Mouse (Mus musculus) neural tube, embryonic 11.5 days (tissue): ENCODE measurements at regions not wholly inside any gene's neighbourhood (a gene's known extent, or its start where the extent isn't known, plus 50 kb on each side); places are given as distances from the start of the nearest gene placed in this dataset.

Experiments used
- ATAC-seq: fragments of 200-750 bp; cut with Nextera tagmentation; 2 replicates; pipeline ENCODE4 v1.8.0; 2017; ENCODE audit warnings: moderate number of reproducible peaks, mild to moderate bottlenecking, moderate TSS enrichment, moderate library complexity; ENCODE audit not compliant: insufficient read depth, low FRiP score, low TSS enrichment
- DNase-seq: peaks from one replicate; pipeline ENCODE4 v3.0.0-alpha.2; 2015; ENCODE audit warnings: low spot score
- H3K27ac ChIP-seq: fragments of 300-500 bp; sonication (generic); 2 replicates; pipeline ENCODE4 v1.5.1; 2014; ENCODE audit warnings: low read depth, mild to moderate bottlenecking, low read length
- H3K27me3 ChIP-seq: fragments of 300-500 bp; sonication (generic); 2 replicates; pipeline ENCODE4 v1.6.1; 2014; ENCODE audit warnings: mild to moderate bottlenecking, low read length, mixed read lengths; ENCODE audit not compliant: control insufficient read depth, insufficient read depth
- H3K36me3 ChIP-seq: fragments of 300-500 bp; sonication (generic); 2 replicates; pipeline ENCODE4 v1.6.1; 2014; ENCODE audit warnings: mild to moderate bottlenecking, low read length, moderate library complexity, mixed read lengths; ENCODE audit not compliant: control insufficient read depth, insufficient read depth
- H3K4me1 ChIP-seq: fragments of 300-500 bp; sonication (generic); 2 replicates; pipeline ENCODE4 v1.6.1; 2014; ENCODE audit warnings: low read length, mixed read lengths; ENCODE audit not compliant: control insufficient read depth, insufficient read depth
- H3K4me2 ChIP-seq: fragments of 300-500 bp; sonication (generic); 2 replicates; pipeline ENCODE4 v1.6.1; 2014; ENCODE audit warnings: low read depth, mild to moderate bottlenecking, moderate library complexity
- H3K4me3 ChIP-seq: fragments of 300-500 bp; sonication (generic); 2 replicates; pipeline ENCODE4 v1.5.1; 2014; ENCODE audit warnings: low read depth, low read length
- H3K9ac ChIP-seq: fragments of 300-500 bp; sonication (generic); 2 replicates; pipeline ENCODE4 v1.6.1; 2014; ENCODE audit warnings: mild to moderate bottlenecking, low read length
- H3K9me3 ChIP-seq: fragments of 300-500 bp; sonication (generic); 2 replicates; pipeline ENCODE4 v1.6.1; 2016; ENCODE audit warnings: low read length; ENCODE audit not compliant: control insufficient read depth
- whole genome bisulfite sequencing: fragments of 180-500 bp; shearing (Covaris S2); extraction: QIAGEN DNeasy Blood & Tissue Kit; methylation state at CpG from one replicate; pipeline ENCODE4 v1.1.7; 2014; 5-methylcytosine and 5-hydroxymethylcytosine counted together

GRCm38 (mm10) chr7:58399651-58400050 is 256.3 kb upstream of the Atp10a start:
- H3K4me1 ChIP-seq = peaks cover 4% of the 10 kb centered on the region; the same call in 1 of the 2 replicates

DNA sequence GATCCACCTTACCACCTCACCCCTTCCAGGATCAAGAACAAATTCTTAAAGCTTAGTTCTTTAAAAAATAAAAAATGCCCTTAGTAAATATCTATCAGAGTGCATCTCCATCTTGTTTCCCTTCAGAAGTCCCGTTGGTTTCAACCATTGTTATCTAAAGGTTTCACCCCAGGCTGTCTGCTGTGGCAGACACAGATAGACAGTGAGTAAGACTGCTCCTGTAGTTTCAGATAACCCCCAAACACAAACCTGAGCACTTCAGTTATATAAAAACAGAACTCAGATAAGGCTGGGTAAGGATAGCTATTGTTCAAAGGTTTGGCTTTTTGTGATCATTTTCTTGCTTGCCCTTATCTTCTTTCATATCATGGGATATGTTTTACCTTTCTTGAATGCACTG is 255.4 kb upstream of the Atp10a start:
- ATAC-seq = no peak
- peaks cover 4% of the 10 kb centered on the region; the same call in 1 of the 2 replicates for H3K4me1 ChIP-seq
- no peak overlapping the region for H3K4me2 ChIP-seq
- no peak overlapping the region for H3K27ac ChIP-seq
- no peaks in the 10 kb centered on the region for H3K36me3 ChIP-seq
- WGBS = 93% methylated on average over 1 of the region's 1 CpGs
- no peak for DNase-seq
- no peaks in the 10 kb centered on the region for H3K9me3 ChIP-seq
- no peaks in the 10 kb centered on the region for H3K27me3 ChIP-seq
- H3K9ac ChIP-seq = no peak overlapping the region
- no peak overlapping the region for H3K4me3 ChIP-seq

More at GRCm38 (mm10) chr7:58399651-58400050, 256.3 kb upstream of the Atp10a start:
- WGBS = 62% methylated on average over 5 of the region's 5 CpGs
- Histone ChIP-seq H3K27me3 (no peaks in the 10 kb centered on the region), H3K9ac (peak overlapping the region; percentile 48), H3K4me3 (peak overlapping the region; percentile 34), H3K4me2 (peak overlapping the region; percentile 46), H3K9me3 (no peaks in the 10 kb centered on the region), H3K36me3 (no peaks in the 10 kb centered on the region), H3K27ac (no peak overlapping the region)
- DNase-seq (no peak), ATAC-seq (no peak; the same call in 1 of the 2 replicates)

GRCm38 (mm10) chr7:58436888-58437625 is 218.9 kb upstream of the Atp10a start:
- Histone ChIP-seq H3K9ac (no peak overlapping the region), H3K4me1 (no peaks in the 10 kb centered on the region), H3K27ac (no peak overlapping the region), H3K4me3 (no peak overlapping the region), H3K27me3 (no peaks in the 10 kb centered on the region), H3K36me3 (no peaks in the 10 kb centered on the region), H3K9me3 (no peaks in the 10 kb centered on the region), H3K4me2 (no peak overlapping the region)
- DNase-seq (no peak), ATAC-seq (no peak)
- WGBS = 70% methylated on average over 2 of the region's 2 CpGs

DNA sequence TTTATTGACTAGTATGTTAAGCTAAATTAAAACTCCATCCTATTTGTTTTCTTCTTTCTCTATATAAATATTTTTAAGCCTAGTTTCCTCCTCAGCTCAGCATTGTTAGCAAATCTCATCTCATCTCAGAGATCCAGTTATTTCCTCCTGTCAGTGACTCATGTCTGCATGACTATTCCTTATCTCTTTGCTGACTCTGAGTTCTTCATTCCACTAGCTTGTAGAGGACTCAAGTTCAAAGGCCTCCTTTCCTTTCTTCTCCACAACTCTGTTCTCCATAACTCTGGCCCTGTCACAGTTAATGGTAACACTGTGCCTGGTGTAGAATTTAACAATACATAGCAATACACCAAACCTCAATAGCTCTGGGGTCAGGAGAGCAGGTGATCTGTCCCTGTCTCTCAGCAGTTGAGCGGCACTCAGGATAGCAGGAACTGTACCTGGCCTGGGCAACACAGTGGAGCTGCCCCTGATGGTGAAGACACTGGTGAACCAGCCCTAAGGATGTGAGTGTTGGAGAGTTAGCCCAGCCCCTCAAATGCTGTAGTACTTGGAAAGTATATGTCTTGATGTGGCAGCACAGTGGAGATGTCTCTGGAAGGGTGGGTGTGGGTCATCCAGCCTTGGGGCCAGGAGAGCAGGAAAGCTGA is 213.3 kb upstream of the Atp10a start:
- no peak overlapping the region for H3K4me2 ChIP-seq
- H3K4me1 ChIP-seq = no peaks in the 10 kb centered on the region
- no peak overlapping the region for H3K4me3 ChIP-seq
- no peaks in the 10 kb centered on the region for H3K36me3 ChIP-seq
- H3K9me3 ChIP-seq = no peaks in the 10 kb centered on the region
- no peak overlapping the region for H3K27ac ChIP-seq
- ATAC-seq (no peak), DNase-seq (no peak)
- 86% methylated on average over 1 of the region's 1 CpGs for WGBS
- H3K9ac ChIP-seq = no peak overlapping the region
- H3K27me3 ChIP-seq = no peaks in the 10 kb centered on the region

DNA sequence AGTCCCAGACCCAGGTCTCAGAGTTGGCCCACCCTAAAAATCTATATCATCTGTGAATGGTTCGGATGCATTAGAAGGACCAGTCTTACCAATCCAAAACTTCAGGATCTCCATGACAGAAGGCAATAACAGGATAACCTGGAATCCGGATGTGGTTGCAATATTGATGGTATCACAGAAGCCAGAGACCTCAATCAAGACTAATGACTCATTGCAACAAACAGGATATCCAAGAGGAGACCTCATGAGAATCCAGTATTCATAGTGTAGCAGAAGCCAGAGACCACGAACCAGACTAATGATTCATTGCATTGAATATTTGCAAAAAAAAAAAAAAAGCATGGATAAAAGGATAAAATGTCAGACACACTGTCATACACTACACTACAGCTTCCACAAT is 212.7 kb upstream of the Atp10a start:
- 89% methylated on average over 3 of the region's 3 CpGs for WGBS
- Histone ChIP-seq H3K36me3 (no peaks in the 10 kb centered on the region), H3K27ac (no peak overlapping the region), H3K4me1 (no peaks in the 10 kb centered on the region), H3K4me3 (no peak overlapping the region), H3K9ac (no peak overlapping the region), H3K4me2 (no peak overlapping the region), H3K9me3 (no peaks in the 10 kb centered on the region), H3K27me3 (no peaks in the 10 kb centered on the region)
- DNase-seq (no peak), ATAC-seq (no peak)

DNA sequence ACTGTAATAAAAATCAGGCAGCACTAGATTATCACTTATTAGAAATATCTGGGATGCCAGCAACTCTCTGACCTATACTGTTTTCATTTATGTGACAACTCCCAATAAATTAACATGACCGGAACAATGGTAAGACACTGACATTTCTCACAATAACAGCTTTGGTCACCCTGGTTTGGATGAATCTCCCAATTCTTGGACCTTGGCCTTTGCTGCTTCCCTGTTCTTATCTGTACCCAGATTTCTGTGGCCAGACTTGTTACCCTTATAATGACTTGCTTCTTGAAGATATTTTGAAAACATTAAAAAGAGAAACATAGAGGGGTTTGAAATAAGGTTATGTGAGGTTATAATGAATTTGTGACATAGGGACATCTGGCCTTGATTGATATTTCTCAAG is 210.2 kb upstream of the Atp10a start:
- no peak overlapping the region for H3K4me3 ChIP-seq
- ATAC-seq = no peak
- DNase-seq = no peak
- H3K4me2 ChIP-seq = no peak overlapping the region
- no peak overlapping the region for H3K27ac ChIP-seq
- H3K36me3 ChIP-seq = no peaks in the 10 kb centered on the region
- H3K4me1 ChIP-seq = no peaks in the 10 kb centered on the region
- no peaks in the 10 kb centered on the region for H3K9me3 ChIP-seq
- 81% methylated on average over 1 of the region's 1 CpGs for WGBS
- H3K9ac ChIP-seq = no peak overlapping the region
- H3K27me3 ChIP-seq = no peaks in the 10 kb centered on the region

DNA sequence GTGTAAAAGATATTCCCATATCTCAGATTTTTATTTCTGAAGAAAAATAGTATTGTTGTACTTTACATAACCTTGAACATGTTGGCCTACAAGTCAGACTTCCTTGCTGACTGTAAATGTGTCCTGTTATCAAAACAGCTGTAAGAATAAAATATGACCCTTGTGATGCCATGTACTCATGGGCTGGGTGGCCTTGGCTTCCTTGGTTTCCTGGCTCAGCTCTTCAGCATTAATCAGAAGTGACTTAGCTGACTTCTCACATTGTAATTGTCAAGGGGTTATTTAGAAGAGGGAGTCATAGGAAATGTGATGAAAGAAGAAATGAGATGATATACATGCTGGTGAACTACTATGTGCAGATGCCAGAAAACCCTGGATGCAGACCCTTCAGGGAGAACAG is 209.7 kb upstream of the Atp10a start:
- Histone ChIP-seq H3K9ac (no peak overlapping the region), H3K27me3 (no peaks in the 10 kb centered on the region), H3K4me2 (no peak overlapping the region), H3K4me1 (no peaks in the 10 kb centered on the region), H3K9me3 (no peaks in the 10 kb centered on the region), H3K36me3 (no peaks in the 10 kb centered on the region), H3K27ac (no peak overlapping the region), H3K4me3 (no peak overlapping the region)
- DNase-seq (no peak), ATAC-seq (no peak)

- Histone ChIP-seq H3K27me3 (no peaks in the 10 kb centered on the region), H3K27ac (no peak overlapping the region), H3K4me3 (no peak overlapping the region), H3K9ac (no peak overlapping the region), H3K4me1 (no peaks in the 10 kb centered on the region), H3K4me2 (no peak overlapping the region), H3K9me3 (no peaks in the 10 kb centered on the region), H3K36me3 (no peaks in the 10 kb centered on the region)
- no peak for ATAC-seq
- WGBS = 66% methylated on average over 3 of the region's 3 CpGs
- no peak for DNase-seq
These were observed 207.2 kb upstream of the Atp10a start for GRCm38 (mm10) chr7:58448727-58449126.

GRCm38 (mm10) chr7:58451981-58452380 is 204.0 kb upstream of the Atp10a start:
- Histone ChIP-seq H3K4me3 (no peak overlapping the region), H3K9me3 (no peaks in the 10 kb centered on the region), H3K27ac (no peak overlapping the region), H3K4me2 (no peak overlapping the region), H3K27me3 (no peaks in the 10 kb centered on the region), H3K36me3 (no peaks in the 10 kb centered on the region), H3K9ac (no peak overlapping the region), H3K4me1 (no peaks in the 10 kb centered on the region)
- 78% methylated on average over 1 of the region's 1 CpGs for WGBS
- no peak for DNase-seq
- ATAC-seq = no peak
